Mouse (Mus musculus): ENCODE measurements at regions not wholly inside any gene's neighbourhood (a gene's known extent, or its start where the extent isn't known, plus 50 kb on each side); places are given as distances from the start of the nearest gene placed in this dataset.
"Not testable (repeated sequence)": the region's sequence is repeated elsewhere in the genome, so short reads cannot be mapped to it uniquely, and the experiment has no call there.

GRCm38 (mm10) chr11:40159161-40159560 lies 535.8 kb downstream of the Mat2b start:
- not testable (repeated sequence) for DNase-seq

GRCm38 (mm10) chr11:40149312-40149711 lies 545.7 kb downstream of the Mat2b start:
- peak; percentile 2 for DNase-seq

- DNase-seq, result no peak
Observed at GRCm38 (mm10) chr11:40137803-40138202, 557.2 kb downstream of the Mat2b start.

GRCm38 (mm10) chr11:40102613-40103012 lies 592.4 kb downstream of the Mat2b start:
- DNase-seq, result no peak

- DNase-seq, result no peak
Observed at GRCm38 (mm10) chr11:40074317-40074716, 620.7 kb downstream of the Mat2b start.

- DNase-seq, result no peak
Observed at GRCm38 (mm10) chr11:40050503-40050902, 644.5 kb downstream of the Mat2b start.

- DNase-seq, result no peak
Observed at GRCm38 (mm10) chr11:40027511-40027910, 667.5 kb downstream of the Mat2b start.

- DNase-seq, result no peak
Observed at GRCm38 (mm10) chr11:39999483-39999882, 695.5 kb downstream of the Mat2b start.

GRCm38 (mm10) chr11:39998612-39999011 lies 696.4 kb downstream of the Mat2b start:
- no peak for DNase-seq

GRCm38 (mm10) chr11:39972585-39972984 lies 722.4 kb downstream of the Mat2b start:
- DNase-seq, result no peak

GRCm38 (mm10) chr11:39963705-39964104 lies 731.3 kb downstream of the Mat2b start:
- DNase-seq, result no peak

GRCm38 (mm10) chr11:39954426-39954825 lies 740.6 kb downstream of the Mat2b start:
- DNase-seq, result no peak

- DNase-seq, result no peak
Observed at GRCm38 (mm10) chr11:39944196-39944595, 750.8 kb downstream of the Mat2b start.

GRCm38 (mm10) chr11:39934216-39934615 lies 760.8 kb downstream of the Mat2b start:
- DNase-seq, result no peak

GRCm38 (mm10) chr11:39923977-39924527 lies 771.0 kb downstream of the Mat2b start:
- DNase-seq, result no peak

GRCm38 (mm10) chr11:39917716-39918347 lies 777.2 kb downstream of the Mat2b start:
- peak; percentile 1 for DNase-seq

GRCm38 (mm10) chr11:39899644-39900225 lies 795.3 kb downstream of the Mat2b start:
- no peak for DNase-seq

- no peak for DNase-seq
Observed at GRCm38 (mm10) chr11:39883305-39883704, 811.7 kb downstream of the Mat2b start.

- no peak for DNase-seq
Observed at GRCm38 (mm10) chr11:39868451-39868979, 826.5 kb downstream of the Mat2b start.

Data from cerebellum, adult 9-11 months (tissue).